Mouse (Mus musculus): ENCODE results near the gene Aff3. TPM values are rescaled to one million over a fixed set of nuclear protein-coding genes. Genes with fewer than 3 reads are reported as not detected.
A peak's percentile ranks its signal among the peaks of the same experiment; 100 is the strongest.

Gene Aff3
- polyA plus RNA-seq, 1 experiment from 2014 or later: 12.7 TPM

- H3K4me2 ChIP-seq (replicated peaks): no peak overlapping the region
- no peak overlapping the region for H3K27ac ChIP-seq
- H3K36me3 ChIP-seq: no peaks in the 10 kb centered on the region
- H3K9me3 ChIP-seq: no peaks in the 10 kb centered on the region
- H3K4me1 ChIP-seq (replicated peaks): peaks cover 37% of the 10 kb centered on the region
- H3K9ac ChIP-seq (replicated peaks): no peak overlapping the region
- no peaks in the 10 kb centered on the region for H3K27me3 ChIP-seq
- 90% methylated on average over 10 of the region's 10 CpGs for WGBS
- ATAC-seq: no peak
- no peak overlapping the region for H3K4me3 ChIP-seq (replicated peaks)
Observed at GRCm38 (mm10) chr1:38259541-38260338, 405.0 kb downstream of the Aff3 start.

- Histone ChIP-seq H3K9me3 (no peaks in the 10 kb centered on the region), H3K36me3 (no peaks in the 10 kb centered on the region), H3K9ac (replicated peaks) (no peak overlapping the region), H3K27me3 (no peaks in the 10 kb centered on the region), H3K4me2 (replicated peaks) (no peak overlapping the region), H3K27ac (no peak overlapping the region), H3K4me1 (replicated peaks) (peaks cover 8% of the 10 kb centered on the region), H3K4me3 (replicated peaks) (no peak overlapping the region)
- no peak for ATAC-seq
- WGBS: 87% methylated on average over 8 of the region's 8 CpGs
Observed at GRCm38 (mm10) chr1:38254426-38254825, 410.3 kb downstream of the Aff3 start.

GRCm38 (mm10) chr1:38252766-38253079 is 412.0 kb downstream of the Aff3 start:
- no peak overlapping the region for H3K4me2 ChIP-seq (replicated peaks)
- peaks cover 19% of the 10 kb centered on the region for H3K4me1 ChIP-seq (replicated peaks)
- no peaks in the 10 kb centered on the region for H3K27me3 ChIP-seq
- ATAC-seq: no peak
- H3K36me3 ChIP-seq: no peaks in the 10 kb centered on the region
- no peak overlapping the region for H3K27ac ChIP-seq
- H3K4me3 ChIP-seq (replicated peaks): no peak overlapping the region
- no peaks in the 10 kb centered on the region for H3K9me3 ChIP-seq
- 46% methylated on average over 2 of the region's 2 CpGs for WGBS
- H3K9ac ChIP-seq (replicated peaks): no peak overlapping the region

- Histone ChIP-seq H3K4me1 (replicated peaks) (peaks cover 19% of the 10 kb centered on the region), H3K4me2 (replicated peaks) (no peak overlapping the region), H3K36me3 (no peaks in the 10 kb centered on the region), H3K27ac (no peak overlapping the region), H3K27me3 (no peaks in the 10 kb centered on the region), H3K4me3 (replicated peaks) (no peak overlapping the region), H3K9ac (replicated peaks) (no peak overlapping the region), H3K9me3 (no peaks in the 10 kb centered on the region)
- no peak for ATAC-seq
- 91% methylated on average over 19 of the region's 19 CpGs for WGBS
Observed at GRCm38 (mm10) chr1:38252031-38252765, 412.6 kb downstream of the Aff3 start.

GRCm38 (mm10) chr1:38251448-38251847 is 413.3 kb downstream of the Aff3 start:
- Histone ChIP-seq H3K4me2 (replicated peaks) (no peak overlapping the region), H3K9ac (replicated peaks) (no peak overlapping the region), H3K4me1 (replicated peaks) (peaks cover 23% of the 10 kb centered on the region), H3K36me3 (no peaks in the 10 kb centered on the region), H3K27me3 (no peaks in the 10 kb centered on the region), H3K9me3 (no peaks in the 10 kb centered on the region), H3K27ac (no peak overlapping the region), H3K4me3 (replicated peaks) (no peak overlapping the region)
- no peak for ATAC-seq
- WGBS: 91% methylated on average over 11 of the region's 11 CpGs

- Histone ChIP-seq H3K36me3 (no peaks in the 10 kb centered on the region), H3K27ac (no peak overlapping the region)
- WGBS: 90% methylated on average over 3 of the region's 3 CpGs
Observed at GRCm38 (mm10) chr1:38250246-38250645, 414.5 kb downstream of the Aff3 start.

GRCm38 (mm10) chr1:38249561-38249960 is 415.2 kb downstream of the Aff3 start:
- no peaks in the 10 kb centered on the region for H3K27me3 ChIP-seq
- H3K27ac ChIP-seq: no peak overlapping the region
- no peak for ATAC-seq
- no peak overlapping the region for H3K9ac ChIP-seq (replicated peaks)
- H3K4me1 ChIP-seq (replicated peaks): peaks cover 21% of the 10 kb centered on the region
- H3K36me3 ChIP-seq: no peaks in the 10 kb centered on the region
- H3K4me2 ChIP-seq (replicated peaks): no peak overlapping the region
- no peaks in the 10 kb centered on the region for H3K9me3 ChIP-seq
- no peak overlapping the region for H3K4me3 ChIP-seq (replicated peaks)
- 87% methylated on average over 7 of the region's 7 CpGs for WGBS

More at GRCm38 (mm10) chr1:38250246-38250645, 414.5 kb downstream of the Aff3 start:
- H3K4me3 ChIP-seq (replicated peaks): no peak overlapping the region
- H3K9ac ChIP-seq (replicated peaks): no peak overlapping the region
- no peak overlapping the region for H3K4me2 ChIP-seq (replicated peaks)
- H3K9me3 ChIP-seq: no peaks in the 10 kb centered on the region
- ATAC-seq: no peak
- peaks cover 23% of the 10 kb centered on the region for H3K4me1 ChIP-seq (replicated peaks)
- H3K27me3 ChIP-seq: no peaks in the 10 kb centered on the region

GRCm38 (mm10) chr1:38248027-38248426 is 416.7 kb downstream of the Aff3 start:
- no peak for ATAC-seq
- WGBS: 51% methylated on average over 9 of the region's 9 CpGs
- H3K9ac ChIP-seq (replicated peaks): no peak overlapping the region
- no peak overlapping the region for H3K4me3 ChIP-seq (replicated peaks)
- no peaks in the 10 kb centered on the region for H3K9me3 ChIP-seq
- H3K27ac ChIP-seq: peak overlapping the region; percentile 66
- no peaks in the 10 kb centered on the region for H3K36me3 ChIP-seq
- peaks cover 21% of the 10 kb centered on the region for H3K4me1 ChIP-seq (replicated peaks)
- no peaks in the 10 kb centered on the region for H3K27me3 ChIP-seq
- no peak overlapping the region for H3K4me2 ChIP-seq (replicated peaks)

GRCm38 (mm10) chr1:38242559-38242958 is 422.2 kb downstream of the Aff3 start:
- Histone ChIP-seq H3K4me3 (replicated peaks) (no peak overlapping the region), H3K27me3 (no peaks in the 10 kb centered on the region), H3K9ac (replicated peaks) (no peak overlapping the region), H3K36me3 (no peaks in the 10 kb centered on the region), H3K4me2 (replicated peaks) (no peak overlapping the region), H3K4me1 (replicated peaks) (peaks cover 8% of the 10 kb centered on the region), H3K9me3 (no peaks in the 10 kb centered on the region), H3K27ac (no peak overlapping the region)
- no peak for ATAC-seq
- 74% methylated on average over 4 of the region's 4 CpGs for WGBS

GRCm38 (mm10) chr1:38241801-38242200 is 423.0 kb downstream of the Aff3 start:
- H3K9ac ChIP-seq (replicated peaks): no peak overlapping the region
- no peak for ATAC-seq

GRCm38 (mm10) chr1:38241221-38241666 is 423.5 kb downstream of the Aff3 start:
- Histone ChIP-seq H3K4me2 (replicated peaks) (no peak overlapping the region), H3K4me3 (replicated peaks) (no peak overlapping the region), H3K27ac (no peak overlapping the region), H3K36me3 (no peaks in the 10 kb centered on the region), H3K9me3 (no peaks in the 10 kb centered on the region), H3K27me3 (no peaks in the 10 kb centered on the region), H3K4me1 (replicated peaks) (no peaks in the 10 kb centered on the region), H3K9ac (replicated peaks) (no peak overlapping the region)
- 72% methylated on average over 6 of the region's 6 CpGs for WGBS
- no peak for ATAC-seq

More at GRCm38 (mm10) chr1:38241801-38242200, 423.0 kb downstream of the Aff3 start:
- Histone ChIP-seq H3K9me3 (no peaks in the 10 kb centered on the region), H3K27me3 (no peaks in the 10 kb centered on the region), H3K36me3 (no peaks in the 10 kb centered on the region), H3K4me3 (replicated peaks) (no peak overlapping the region), H3K4me2 (replicated peaks) (no peak overlapping the region), H3K4me1 (replicated peaks) (0 out of 2 replicates have a peak, but pooled peaks cover under 1% of the 10 kb centered on the region), H3K27ac (no peak overlapping the region)
- 86% methylated on average over 4 of the region's 4 CpGs for WGBS

- H3K27ac ChIP-seq: no peak overlapping the region
- WGBS: 83% methylated on average over 9 of the region's 9 CpGs
- no peak overlapping the region for H3K4me2 ChIP-seq (replicated peaks)
- no peaks in the 10 kb centered on the region for H3K9me3 ChIP-seq
- no peaks in the 10 kb centered on the region for H3K4me1 ChIP-seq (replicated peaks)
- H3K9ac ChIP-seq (replicated peaks): no peak overlapping the region
- no peak overlapping the region for H3K4me3 ChIP-seq (replicated peaks)
- H3K36me3 ChIP-seq: no peaks in the 10 kb centered on the region
- no peak for ATAC-seq
- H3K27me3 ChIP-seq: no peaks in the 10 kb centered on the region
Observed at GRCm38 (mm10) chr1:38240438-38241220, 424.1 kb downstream of the Aff3 start.

All from midbrain, embryonic 13.5 days (tissue).